Mouse (Mus musculus): ENCODE results near the gene Ston2.
"Not testable (repeated sequence)": the region's sequence is repeated elsewhere in the genome, so short reads cannot be mapped to it uniquely, and the experiment has no call there.

Ston2 gene

DNA sequence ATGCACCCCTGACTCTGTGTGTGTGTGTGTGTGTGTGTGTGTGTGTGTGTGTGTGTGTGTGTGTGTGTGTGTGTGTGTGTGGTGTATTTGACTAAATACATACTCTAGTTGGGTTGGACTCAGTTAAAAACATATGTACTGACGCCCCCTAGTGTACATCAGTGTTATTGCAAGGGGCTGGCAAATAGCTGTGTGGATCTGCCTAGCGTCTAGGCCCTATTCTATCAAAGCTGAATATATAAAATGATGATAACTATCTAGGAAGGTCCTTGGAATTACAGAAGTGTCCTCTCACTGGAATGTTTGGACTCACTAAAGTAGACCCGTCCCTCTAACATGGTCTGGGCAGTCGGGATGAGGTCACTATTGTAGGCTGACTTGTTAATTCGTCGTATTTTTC is 1.6 kb upstream of the Ston2 start:
- no peak for DNase-seq (ENCODE audit: low read depth)

GRCm38 (mm10) chr12:91788446-91788845 is 259 bp upstream of the Ston2 start:
- DNase-seq (ENCODE audit: low read depth): not testable (repeated sequence)

DNA sequence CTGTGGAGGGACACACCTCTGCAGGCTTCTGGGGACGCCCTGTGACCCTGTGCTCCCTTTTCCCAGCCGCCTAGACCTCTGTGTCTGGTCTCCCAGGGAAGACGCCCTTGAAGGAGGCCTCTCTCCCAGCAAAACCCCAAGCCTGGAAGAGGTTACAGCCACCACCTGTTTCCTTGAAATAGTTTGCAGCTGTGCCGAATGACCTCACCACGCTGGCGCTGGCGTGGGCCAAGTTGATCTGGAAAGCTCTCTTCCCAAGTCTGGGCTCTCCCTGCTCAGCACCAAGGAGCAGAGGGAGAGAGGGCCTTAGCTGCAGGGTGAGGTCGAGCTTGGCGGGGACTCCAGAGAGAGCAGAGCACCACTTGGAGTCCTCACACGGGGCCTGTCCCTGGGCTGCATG is 1.8 kb downstream of the Ston2 start:
- no peak for DNase-seq (ENCODE audit: low read depth)

- no peak for DNase-seq (ENCODE audit: low read depth)
Observed at GRCm38 (mm10) chr12:91781432-91781831, 6.8 kb downstream of the Ston2 start.

DNA sequence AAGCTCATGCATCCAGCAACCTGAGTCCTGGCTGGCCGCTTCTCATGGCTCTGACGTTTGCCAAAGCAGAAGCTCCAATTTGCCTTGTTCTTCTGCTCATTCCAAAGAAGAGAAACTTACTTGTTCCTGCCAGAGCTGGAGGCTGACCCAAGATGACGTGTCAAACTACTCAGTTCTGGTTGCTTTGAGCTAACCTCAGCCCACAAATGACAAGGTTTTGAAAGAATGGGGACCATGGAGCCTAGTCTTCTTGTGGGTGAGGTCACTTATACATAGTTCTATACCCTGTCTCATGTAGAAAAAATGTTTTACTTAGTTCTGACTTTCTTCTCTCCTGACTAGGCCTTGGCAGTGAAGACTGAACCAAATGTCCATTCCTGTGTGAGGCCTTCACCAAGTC is 7.7 kb downstream of the Ston2 start:
- DNase-seq (ENCODE audit: low read depth): no peak

DNA sequence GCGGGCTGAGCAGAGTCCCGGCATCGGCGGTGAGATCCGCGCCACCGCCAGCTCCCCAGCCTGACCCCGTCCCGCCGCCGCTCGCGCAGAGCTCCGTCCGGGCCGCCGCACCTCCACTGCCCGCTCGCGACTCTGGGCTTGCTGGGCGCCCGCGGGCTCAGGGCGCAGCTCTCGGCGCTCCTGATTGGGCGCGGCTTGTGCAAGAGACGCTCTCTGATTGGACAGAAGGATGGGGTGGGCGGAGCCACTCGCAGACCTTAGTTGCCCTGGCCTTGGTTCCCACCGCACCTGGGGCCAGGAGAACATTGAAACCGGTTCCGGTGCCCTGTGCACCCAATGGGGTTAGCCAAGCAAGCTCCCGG is 9.2 kb downstream of the Ston2 start:
- peak; percentile 64 for DNase-seq (ENCODE audit: low read depth)

- no peak for DNase-seq (ENCODE audit: low read depth)
Observed at GRCm38 (mm10) chr12:91778211-91779003, 9.8 kb downstream of the Ston2 start.

DNA sequence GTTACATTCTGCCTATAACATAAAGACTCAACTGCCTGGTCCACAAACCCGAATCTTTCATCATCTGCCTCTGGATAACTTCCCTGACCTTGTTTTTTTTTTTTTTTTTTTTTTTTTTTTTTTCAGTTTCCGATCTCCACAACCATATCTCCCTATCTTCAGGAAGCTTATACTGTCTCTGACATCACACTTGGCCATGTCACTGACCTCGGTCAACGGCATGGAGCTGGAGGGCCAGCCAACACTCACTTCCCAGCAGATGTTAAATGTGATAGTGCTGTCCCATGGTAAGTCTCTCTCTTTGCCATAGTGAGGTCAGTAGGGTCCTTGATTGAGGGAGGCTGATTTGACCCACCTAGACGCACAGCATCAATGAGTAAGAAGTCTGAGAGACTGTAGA is 11.8 kb downstream of the Ston2 start:
- DNase-seq (ENCODE audit: low read depth): no peak

DNA sequence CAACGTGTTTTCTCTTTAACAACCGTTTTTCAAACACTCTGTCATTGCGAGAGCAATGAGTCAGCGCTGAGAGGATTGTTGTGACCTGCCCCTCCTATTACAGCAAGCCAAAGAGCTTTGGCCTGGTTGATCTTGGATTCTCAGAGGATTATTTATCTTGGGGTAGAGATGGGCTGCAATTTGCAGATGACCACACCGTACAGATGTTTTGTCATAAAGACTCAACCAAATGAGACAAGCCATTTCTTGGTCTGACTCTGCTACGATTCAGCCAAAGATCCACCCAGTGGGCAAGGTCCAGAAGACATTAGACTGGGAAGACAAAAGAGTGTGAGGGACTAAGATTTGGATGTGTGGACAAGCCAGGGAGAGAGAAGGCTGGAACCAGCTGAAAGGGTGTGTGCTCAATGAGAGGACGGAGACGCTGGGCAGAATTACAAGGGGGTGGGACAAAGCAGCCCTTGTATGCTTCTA is 13.3 kb downstream of the Ston2 start:
- no peak for DNase-seq (ENCODE audit: low read depth)

GRCm38 (mm10) chr12:91768871-91769270 is 19.3 kb downstream of the Ston2 start:
- DNase-seq (ENCODE audit: low read depth): no peak

- no peak for DNase-seq (ENCODE audit: low read depth)
Observed at GRCm38 (mm10) chr12:91768176-91768575, 20.0 kb downstream of the Ston2 start.

GRCm38 (mm10) chr12:91766338-91767107 is 21.7 kb downstream of the Ston2 start:
- peak; percentile 68 for DNase-seq (ENCODE audit: low read depth)

DNA sequence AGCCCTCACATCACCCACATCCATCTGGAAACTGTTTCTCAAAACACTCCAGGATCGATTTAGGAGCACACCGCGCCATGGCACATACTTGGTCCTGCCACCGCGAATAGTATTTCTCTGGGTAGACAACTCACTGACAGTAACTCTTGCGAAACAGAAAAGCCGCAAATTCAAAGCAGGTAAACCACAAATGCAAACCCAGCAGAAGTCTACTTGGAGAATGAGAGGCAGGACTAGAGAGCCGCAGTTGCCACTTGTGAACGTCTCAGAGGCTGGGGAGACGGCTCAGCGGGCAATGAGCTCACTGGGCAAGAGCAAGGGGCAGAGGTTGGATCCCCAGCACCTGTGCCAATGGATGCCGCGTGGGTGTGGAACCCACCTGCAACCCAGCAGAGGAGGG is 22.7 kb downstream of the Ston2 start:
- DNase-seq (ENCODE audit: low read depth): no peak

- DNase-seq (ENCODE audit: low read depth): no peak
Observed at GRCm38 (mm10) chr12:91765054-91765453, 23.1 kb downstream of the Ston2 start.

GRCm38 (mm10) chr12:91764471-91764870 is 23.7 kb downstream of the Ston2 start:
- DNase-seq (ENCODE audit: low read depth): no peak

- no peak for DNase-seq (ENCODE audit: low read depth)
Observed at GRCm38 (mm10) chr12:91759836-91760235, 28.4 kb downstream of the Ston2 start.

DNA sequence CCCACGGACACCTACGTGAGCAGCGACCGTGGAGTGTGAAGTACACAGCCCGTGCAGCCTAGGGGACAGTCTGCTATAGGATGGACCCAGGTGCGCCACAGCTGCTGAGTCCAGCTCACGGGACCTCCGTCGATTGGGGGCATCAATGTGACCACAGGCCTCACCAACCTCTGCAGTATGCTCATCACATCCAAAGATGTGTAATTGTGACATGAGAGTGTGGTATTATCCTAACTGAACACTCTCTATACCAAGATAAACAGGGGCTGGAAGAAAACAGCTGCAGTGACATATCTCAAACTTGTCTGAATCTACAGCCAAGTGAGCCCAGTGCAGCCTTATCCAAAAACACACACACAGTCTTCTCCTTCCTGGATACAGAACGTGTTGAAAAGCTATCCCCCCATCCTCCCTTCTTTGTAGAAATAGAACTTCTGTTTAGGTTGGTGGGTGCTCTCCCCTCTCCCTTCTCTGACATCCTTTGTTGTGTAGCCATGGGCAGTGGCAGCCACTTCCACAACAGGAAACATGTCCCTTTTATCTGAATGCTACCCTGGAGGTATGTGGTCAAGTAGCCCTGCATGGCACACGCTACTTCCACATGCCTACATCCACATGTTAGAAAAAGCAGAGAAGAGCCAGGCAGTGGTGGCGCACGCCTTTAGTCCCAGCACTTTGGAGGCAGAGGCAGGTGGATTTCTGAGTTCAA is 30.2 kb downstream of the Ston2 start:
- DNase-seq (ENCODE audit: low read depth): no peak

- no peak for DNase-seq (ENCODE audit: low read depth)
Observed at GRCm38 (mm10) chr12:91756562-91757166, 31.5 kb downstream of the Ston2 start.

- no peak for DNase-seq (ENCODE audit: low read depth)
Observed at GRCm38 (mm10) chr12:91754606-91755005, 33.6 kb downstream of the Ston2 start.

DNA sequence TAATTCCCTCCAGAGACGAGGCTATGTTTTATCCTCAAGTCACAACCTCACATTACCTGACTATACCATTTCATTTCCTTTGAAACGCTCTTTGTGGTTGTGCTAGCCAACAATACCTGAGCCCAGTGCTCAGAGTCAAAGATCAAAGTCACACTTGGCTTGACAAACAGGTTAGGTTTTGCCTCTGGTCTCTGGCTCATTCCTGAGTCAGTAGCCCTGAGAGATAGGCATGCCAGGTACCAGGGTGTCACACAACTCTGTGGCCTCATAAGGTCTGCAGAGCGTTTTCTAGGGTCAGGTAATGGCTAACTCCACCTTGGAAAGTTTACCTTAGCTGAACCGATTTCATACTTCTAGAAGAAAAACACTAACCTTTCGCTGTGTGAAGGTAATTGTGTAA is 35.5 kb downstream of the Ston2 start:
- no peak for DNase-seq (ENCODE audit: low read depth)

DNA sequence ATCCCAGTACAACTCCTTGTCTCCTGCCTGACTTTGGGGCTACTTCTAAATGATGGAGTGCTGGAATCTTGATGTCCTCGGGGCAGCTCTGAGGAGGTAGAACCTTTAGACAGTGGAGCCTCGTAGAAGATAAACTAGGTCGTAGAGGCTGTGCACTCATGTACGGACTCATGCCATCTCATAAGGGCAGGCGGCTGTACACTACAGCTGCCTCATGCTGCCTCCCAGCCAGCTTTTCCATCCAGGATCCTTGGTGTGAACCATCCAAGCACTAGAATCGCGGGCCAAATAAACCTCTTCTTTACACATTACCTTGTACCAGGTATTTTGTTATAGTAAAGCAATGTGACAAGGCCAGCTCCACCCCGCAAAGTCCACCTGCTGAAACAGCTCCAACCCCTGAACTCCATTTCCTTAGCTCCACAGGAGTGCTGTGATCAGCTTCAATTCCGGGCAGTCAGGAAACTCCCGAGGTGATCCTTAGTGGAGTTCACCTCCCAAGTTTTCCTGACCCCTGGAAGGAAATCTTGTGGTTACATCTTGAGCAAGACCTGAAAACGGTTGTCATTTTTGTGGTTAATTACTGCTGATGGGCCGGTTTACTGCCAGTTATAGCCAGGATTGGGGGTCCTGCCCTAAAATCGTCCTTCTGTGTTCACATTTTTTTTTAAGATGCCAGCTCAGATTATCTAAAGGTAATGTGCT is 36.1 kb downstream of the Ston2 start:
- no peak for DNase-seq (ENCODE audit: low read depth)

Measured in c-Kit-positive CD71-negative TER-119-negative erythroid progenitor cells, embryonic 14.5 days (primary cell).